Mouse (Mus musculus) spleen, adult 10 weeks (tissue): ENCODE results near the gene Maoa. TPM values are rescaled to one million over a fixed set of nuclear protein-coding genes. Genes with fewer than 3 reads are reported as not detected.

Source experiments
- polyA plus RNA-seq: library from polyadenylated mRNA; stranded (reverse); fragments of 350-450 nt; fragmentation: Illumina TruSeq; extraction: RNeasy Lipid Tissue Mini Kit (QIAGEN cat#74804); gene quantifications from one replicate; pipeline ENCODE4 v1.2.3, GENCODE M21; 2015; ENCODE audit warnings: low replicate concordance; ENCODE audit not compliant: insufficient read depth

The Maoa gene
- polyA plus RNA-seq, result 7.2 TPM

DNA sequence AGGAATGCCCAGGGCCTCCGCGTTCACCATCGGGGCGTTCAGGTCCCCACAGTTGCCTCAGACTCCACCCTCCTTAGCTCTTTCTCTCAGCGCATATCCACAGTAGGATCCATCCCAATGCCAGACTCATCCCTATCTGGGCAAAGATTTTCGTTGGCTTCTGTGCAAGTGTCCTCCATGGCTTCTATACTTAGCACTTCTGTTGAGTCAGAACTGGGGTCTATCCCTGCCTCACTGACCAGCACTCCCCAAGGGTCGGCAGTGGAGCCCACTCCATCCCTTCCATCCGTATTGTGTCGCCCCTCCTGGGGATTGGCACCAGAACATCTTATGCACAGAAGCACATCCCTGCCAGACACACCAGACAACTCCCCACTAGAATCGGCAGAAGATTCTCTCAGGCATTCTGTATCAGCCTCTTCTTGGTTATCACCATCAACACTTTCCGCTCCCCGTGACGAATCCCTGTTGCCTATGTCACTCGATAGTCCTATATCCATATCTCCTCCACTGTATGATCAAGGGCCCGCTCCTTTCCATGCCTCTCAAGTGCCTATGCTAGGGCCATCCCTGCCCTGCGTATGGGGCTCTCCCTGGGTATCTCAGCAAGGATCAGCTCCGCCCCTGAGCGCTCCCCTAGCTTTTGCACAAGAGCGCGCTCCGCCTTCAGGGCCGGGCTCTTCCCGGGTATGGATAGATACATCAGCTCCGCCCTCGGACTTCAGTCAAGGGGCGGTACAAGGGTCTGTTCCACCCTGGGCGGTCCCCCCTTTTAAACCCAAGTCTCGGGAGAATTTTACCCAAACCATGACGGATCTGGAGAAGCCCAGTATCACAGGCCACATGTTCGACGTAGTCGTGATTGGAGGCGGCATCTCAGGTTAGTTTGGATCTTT lies at the start of gene Maoa:
Gene Maoa, plus strand, starts transcription at position 665 of the 896 bp plus-strand sequence.

Other genes with a start within 250 kb of the Maoa start
- gene Cypt1, start 96.8 kb upstream of the Maoa start, polyA plus RNA-seq, result not detected
- 1.4 TPM for gene Maob, start 197.7 kb downstream of the Maoa start, polyA plus RNA-seq